Mouse (Mus musculus): Measurements from ENCODE around the gene C2cd4d. TPM values are rescaled to one million over a fixed set of nuclear protein-coding genes. Genes with fewer than 3 reads are reported as not detected.
A peak's percentile ranks its signal among the peaks of the same experiment; 100 is the strongest.

Gene C2cd4d
- polyA plus RNA-seq, 1 experiment from 2014 or later = 0.29 TPM

DNA sequence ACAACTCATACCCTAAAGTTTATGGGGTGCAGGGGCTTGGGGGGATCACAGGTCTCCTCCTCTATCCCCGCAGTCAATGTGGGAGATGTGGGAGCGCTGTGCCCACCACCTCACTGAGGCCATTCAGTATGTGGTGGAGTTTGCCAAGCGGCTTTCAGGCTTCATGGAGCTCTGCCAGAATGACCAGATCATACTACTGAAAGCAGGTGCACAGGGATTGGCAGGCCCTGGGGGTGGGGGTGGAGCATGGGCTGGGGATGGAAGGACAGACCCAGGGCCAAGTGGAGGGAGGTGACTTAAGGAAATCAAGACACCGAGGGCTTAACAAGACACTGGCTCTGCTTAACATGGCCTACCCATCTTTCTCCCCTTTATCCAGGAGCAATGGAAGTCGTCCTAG is 28.8 kb downstream of the C2cd4d start:
- H3K9ac ChIP-seq (replicated peaks; ENCODE audit: low read depth) = no peak overlapping the region
- TF ChIP-seq EP300 (IDR thresholded peaks at IDR 0.05) (no peak), CTCF (IDR thresholded peaks at IDR 0.05) (no peak)
- ATAC-seq = no peak
- no peak overlapping the region for H3K4me3 ChIP-seq (ENCODE audit: low read depth, low read length)
- no peak for DNase-seq (ENCODE audit: low spot score)
- no peaks in the 10 kb centered on the region for H3K27me3 ChIP-seq (replicated peaks; ENCODE audit: insufficient read depth, low read length)
- H3K9me3 ChIP-seq (ENCODE audit: low read length) = no peaks in the 10 kb centered on the region
- H3K36me3 ChIP-seq (ENCODE audit: insufficient read depth, low read length) = no peaks in the 10 kb centered on the region
- no peak overlapping the region for H3K4me2 ChIP-seq (replicated peaks; ENCODE audit: low read depth, low read length)
- WGBS = 81% methylated on average over 5 of the region's 5 CpGs
- no peak overlapping the region for H3K27ac ChIP-seq (ENCODE audit: low read length)
- no peaks in the 10 kb centered on the region for H3K4me1 ChIP-seq (ENCODE audit: insufficient read depth, low read depth, low read length)

DNA sequence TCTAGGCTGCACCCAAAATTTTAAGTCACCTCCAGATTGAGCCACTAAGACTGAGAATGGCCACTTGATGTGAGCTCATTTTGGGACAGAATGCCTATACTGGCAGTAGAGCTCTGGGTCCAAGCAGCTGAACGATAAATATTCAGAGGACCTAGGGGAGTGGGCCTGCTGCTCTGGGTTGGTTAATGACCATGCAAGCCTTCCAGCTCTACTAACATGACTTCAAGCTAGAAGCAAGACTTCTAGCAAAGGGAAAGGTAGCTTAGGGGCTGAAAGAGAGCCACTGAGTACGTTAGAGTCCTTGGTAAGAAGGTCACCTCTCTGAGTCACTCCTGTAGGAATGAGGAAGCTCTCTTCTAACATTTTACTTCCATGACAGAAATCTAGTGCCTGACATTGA is 29.9 kb downstream of the C2cd4d start:
- WGBS = 72% methylated on average over 2 of the region's 2 CpGs
- Histone ChIP-seq H3K9me3 (ENCODE audit: low read length) (no peaks in the 10 kb centered on the region), H3K27me3 (replicated peaks; ENCODE audit: insufficient read depth, low read length) (no peaks in the 10 kb centered on the region), H3K9ac (replicated peaks; ENCODE audit: low read depth) (no peak overlapping the region), H3K4me2 (replicated peaks; ENCODE audit: low read depth, low read length) (no peak overlapping the region), H3K27ac (ENCODE audit: low read length) (no peak overlapping the region), H3K36me3 (ENCODE audit: insufficient read depth, low read length) (no peaks in the 10 kb centered on the region), H3K4me3 (ENCODE audit: low read depth, low read length) (no peak overlapping the region), H3K4me1 (ENCODE audit: insufficient read depth, low read depth, low read length) (no peaks in the 10 kb centered on the region)
- TF ChIP-seq CTCF (IDR thresholded peaks at IDR 0.05) (no peak), EP300 (IDR thresholded peaks at IDR 0.05) (no peak)
- DNase-seq (ENCODE audit: low spot score) (peak; percentile 24), ATAC-seq (peak; percentile 9; the same call in 1 of the 2 replicates)

DNA sequence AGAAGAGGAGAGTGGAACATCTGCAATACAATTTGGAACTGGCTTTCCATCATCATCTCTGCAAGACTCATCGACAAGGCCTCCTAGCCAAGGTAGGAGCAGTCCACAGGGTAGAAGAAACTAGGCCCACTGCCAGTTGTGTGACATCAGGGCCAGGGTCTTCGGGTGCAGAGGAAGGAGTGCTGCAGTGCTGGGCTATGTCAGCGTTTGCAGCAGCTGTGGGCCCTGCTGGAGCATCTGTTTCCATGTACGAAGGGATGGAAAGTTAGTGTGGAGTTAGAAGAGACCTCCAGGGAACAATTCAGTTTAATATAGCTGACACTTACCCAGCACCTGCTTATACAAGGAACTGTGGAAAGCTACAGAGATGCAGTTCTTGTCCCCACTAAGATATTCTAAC is 30.8 kb downstream of the C2cd4d start:
- DNase-seq (ENCODE audit: low spot score) (no peak), ATAC-seq (no peak)
- no peak for TF ChIP-seq EP300 (IDR thresholded peaks at IDR 0.05)
- no peak for TF ChIP-seq CTCF (IDR thresholded peaks at IDR 0.05)
- Histone ChIP-seq H3K9me3 (ENCODE audit: low read length) (no peaks in the 10 kb centered on the region), H3K27ac (ENCODE audit: low read length) (no peak overlapping the region), H3K4me3 (ENCODE audit: low read depth, low read length) (no peak overlapping the region), H3K27me3 (replicated peaks; ENCODE audit: insufficient read depth, low read length) (no peaks in the 10 kb centered on the region), H3K36me3 (ENCODE audit: insufficient read depth, low read length) (no peaks in the 10 kb centered on the region), H3K4me2 (replicated peaks; ENCODE audit: low read depth, low read length) (no peak overlapping the region), H3K4me1 (ENCODE audit: insufficient read depth, low read depth, low read length) (no peaks in the 10 kb centered on the region), H3K9ac (replicated peaks; ENCODE audit: low read depth) (no peak overlapping the region)
- 70% methylated on average over 4 of the region's 4 CpGs for WGBS

DNA sequence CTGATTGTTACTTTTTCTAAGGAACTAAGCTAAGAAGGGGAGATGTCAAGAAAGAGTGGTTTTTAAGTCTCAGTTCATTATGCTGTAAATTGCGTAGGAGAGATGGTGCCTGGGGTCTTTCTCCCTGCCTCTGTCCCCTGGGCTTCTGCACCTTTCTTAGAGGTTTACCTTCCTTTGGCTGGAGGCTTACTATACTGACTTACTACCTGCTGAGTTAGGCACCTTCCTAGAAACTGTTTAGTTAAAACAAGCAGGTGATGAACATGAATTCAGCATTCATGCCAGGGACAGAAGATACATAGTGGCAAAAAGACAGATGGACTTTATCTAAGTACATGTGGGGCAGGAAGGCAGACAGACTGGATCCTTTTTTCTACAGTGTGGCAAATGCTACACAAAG is 34.1 kb downstream of the C2cd4d start:
- no peak overlapping the region for H3K27ac ChIP-seq (ENCODE audit: low read length)

DNA sequence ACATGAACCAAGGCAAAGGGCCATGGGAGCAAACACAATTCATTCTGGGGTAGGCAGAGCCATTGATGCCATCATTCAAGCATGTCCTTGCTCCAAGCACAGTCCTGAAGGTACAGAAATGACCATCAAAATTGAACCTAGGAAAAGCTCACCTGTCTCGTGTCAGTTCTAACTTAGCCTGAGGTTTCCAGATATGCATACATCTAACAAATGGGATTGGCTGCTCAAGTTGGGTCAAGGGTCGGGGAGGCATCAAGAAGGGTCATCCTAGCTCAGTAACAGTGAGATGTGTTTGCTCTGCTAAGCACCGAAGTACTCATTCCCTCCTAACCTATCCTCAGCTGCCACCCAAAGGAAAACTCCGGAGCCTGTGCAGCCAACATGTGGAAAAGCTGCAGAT is 34.6 kb downstream of the C2cd4d start:
- Histone ChIP-seq H3K27ac (ENCODE audit: low read length) (no peak overlapping the region), H3K9me3 (ENCODE audit: low read length) (no peaks in the 10 kb centered on the region), H3K4me3 (ENCODE audit: low read depth, low read length) (no peak overlapping the region), H3K4me1 (ENCODE audit: insufficient read depth, low read depth, low read length) (no peaks in the 10 kb centered on the region), H3K36me3 (ENCODE audit: insufficient read depth, low read length) (no peaks in the 10 kb centered on the region), H3K4me2 (replicated peaks; ENCODE audit: low read depth, low read length) (no peak overlapping the region), H3K9ac (replicated peaks; ENCODE audit: low read depth) (no peak overlapping the region), H3K27me3 (replicated peaks; ENCODE audit: insufficient read depth, low read length) (no peaks in the 10 kb centered on the region)
- DNase-seq (ENCODE audit: low spot score) (no peak), ATAC-seq (no peak)
- 75% methylated on average over 4 of the region's 4 CpGs for WGBS
- TF ChIP-seq EP300 (IDR thresholded peaks at IDR 0.05) (no peak), CTCF (IDR thresholded peaks at IDR 0.05) (no peak)

More for the DNA sequence above, 34.1 kb downstream of the C2cd4d start:
- TF ChIP-seq EP300 (IDR thresholded peaks at IDR 0.05) (no peak), CTCF (IDR thresholded peaks at IDR 0.05) (no peak)
- no peak overlapping the region for H3K4me2 ChIP-seq (replicated peaks; ENCODE audit: low read depth, low read length)
- no peaks in the 10 kb centered on the region for H3K27me3 ChIP-seq (replicated peaks; ENCODE audit: insufficient read depth, low read length)
- no peak overlapping the region for H3K4me3 ChIP-seq (ENCODE audit: low read depth, low read length)
- no peaks in the 10 kb centered on the region for H3K4me1 ChIP-seq (ENCODE audit: insufficient read depth, low read depth, low read length)
- no peaks in the 10 kb centered on the region for H3K36me3 ChIP-seq (ENCODE audit: insufficient read depth, low read length)
- ATAC-seq = no peak
- H3K9ac ChIP-seq (replicated peaks; ENCODE audit: low read depth) = no peak overlapping the region
- no peaks in the 10 kb centered on the region for H3K9me3 ChIP-seq (ENCODE audit: low read length)
- DNase-seq (ENCODE audit: low spot score) = no peak
- 81% methylated on average over 1 of the region's 1 CpGs for WGBS

DNA sequence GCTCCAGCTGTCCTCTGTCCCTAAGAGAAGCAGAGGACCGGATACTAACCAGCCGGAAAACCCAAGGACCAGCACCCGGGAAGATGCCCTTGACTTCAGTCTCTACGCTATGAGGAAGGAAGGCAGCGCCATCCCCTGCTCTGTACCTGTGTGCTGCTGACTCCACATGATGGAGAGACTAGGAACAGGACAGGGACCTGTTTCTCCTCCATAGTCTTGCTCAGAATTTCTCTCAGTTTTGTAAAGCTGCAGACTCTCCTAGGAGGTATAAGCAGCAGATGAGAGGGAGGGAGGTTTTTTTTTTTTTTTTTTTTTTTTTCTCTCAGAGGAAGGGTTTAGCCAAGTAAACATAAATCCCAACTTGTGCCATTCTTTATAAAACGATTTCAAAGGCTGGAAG is 36.0 kb downstream of the C2cd4d start, which contains the start of gene Lingo4:
Gene Lingo4 (plus strand): TSS at position 301 of the 400 bp plus-strand sequence.
- Histone ChIP-seq H3K4me1 (ENCODE audit: insufficient read depth, low read depth, low read length) (no peaks in the 10 kb centered on the region), H3K4me2 (replicated peaks; ENCODE audit: low read depth, low read length) (peak within 1 kb of the TSS; percentile 35), H3K9me3 (ENCODE audit: low read length) (no peaks in the 10 kb centered on the region), H3K27ac (ENCODE audit: low read length) (no peak within 1 kb of the TSS), H3K9ac (replicated peaks; ENCODE audit: low read depth) (no peak within 1 kb of the TSS), H3K27me3 (replicated peaks; ENCODE audit: insufficient read depth, low read length) (no peaks in the 10 kb centered on the region), H3K4me3 (ENCODE audit: low read depth, low read length) (no peak within 1 kb of the TSS), H3K36me3 (ENCODE audit: insufficient read depth, low read length) (no peaks in the 10 kb centered on the region)
- DNase-seq (ENCODE audit: low spot score) = no peak
- TF ChIP-seq EP300 (IDR thresholded peaks at IDR 0.05) (no peak), CTCF (IDR thresholded peaks at IDR 0.05) (no peak)
- WGBS = 69% methylated on average over 6 of the region's 6 CpGs
- no peak for ATAC-seq

DNA sequence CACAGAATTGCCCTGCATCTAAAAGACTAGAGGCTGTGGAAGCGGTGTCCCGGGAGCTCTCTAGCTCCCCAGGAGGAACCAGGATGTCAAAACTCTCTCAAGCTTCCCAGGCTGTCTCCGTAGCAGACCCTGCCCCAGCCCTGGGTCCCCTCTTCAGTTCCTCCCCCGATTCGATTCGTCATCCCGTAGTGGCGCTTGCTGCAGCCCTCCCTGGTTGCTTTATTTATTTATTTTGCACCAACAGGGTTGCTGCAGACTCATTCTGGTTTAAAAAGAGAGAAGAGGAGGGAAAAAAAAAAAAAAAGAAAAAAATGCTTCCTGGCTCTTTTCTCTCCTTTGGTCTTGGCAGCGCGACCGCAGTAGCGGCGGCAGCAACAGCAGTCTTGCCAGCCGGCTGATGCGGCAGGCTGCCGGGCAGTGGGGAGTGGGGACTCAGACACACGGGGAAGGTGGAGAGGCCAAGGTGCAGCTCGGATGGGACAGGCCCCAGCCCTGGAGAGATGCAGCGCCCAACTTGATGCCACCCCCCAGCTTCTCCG is 36.8 kb downstream of the C2cd4d start:
- 2% methylated on average over 20 of the region's 20 CpGs for WGBS
- ATAC-seq = no peak
- H3K4me3 ChIP-seq (ENCODE audit: low read depth, low read length) = no peak overlapping the region

More for the DNA sequence above, 36.8 kb downstream of the C2cd4d start:
- H3K27me3 ChIP-seq (replicated peaks; ENCODE audit: insufficient read depth, low read length) = no peaks in the 10 kb centered on the region
- no peak overlapping the region for H3K9ac ChIP-seq (replicated peaks; ENCODE audit: low read depth)
- H3K36me3 ChIP-seq (ENCODE audit: insufficient read depth, low read length) = no peaks in the 10 kb centered on the region
- no peak overlapping the region for H3K27ac ChIP-seq (ENCODE audit: low read length)
- no peaks in the 10 kb centered on the region for H3K9me3 ChIP-seq (ENCODE audit: low read length)
- TF ChIP-seq CTCF (IDR thresholded peaks at IDR 0.05) (peak; percentile 33), EP300 (IDR thresholded peaks at IDR 0.05) (no peak)
- DNase-seq (ENCODE audit: low spot score) = peak; percentile 22
- H3K4me1 ChIP-seq (ENCODE audit: insufficient read depth, low read depth, low read length) = no peaks in the 10 kb centered on the region
- H3K4me2 ChIP-seq (replicated peaks; ENCODE audit: low read depth, low read length) = peak overlapping the region; percentile 35

Data from lung, postnatal 0 days (tissue).